Mouse (Mus musculus): ENCODE data around the gene Podxl. TPM values are rescaled to one million over a fixed set of nuclear protein-coding genes. Genes with fewer than 3 reads are reported as not detected.

Podxl gene
- polyA plus RNA-seq, 1 experiment from 2014 or later: 65.3 TPM

- Histone ChIP-seq H3K4me2 (no peak overlapping the region), H3K36me3 (peaks cover 14% of the 10 kb centered on the region), H3K9me3 (replicated peaks) (no peaks in the 10 kb centered on the region), H3K4me1 (no peaks in the 10 kb centered on the region; the same call in none of the 2 replicates), H3K27me3 (no peaks in the 10 kb centered on the region), H3K27ac (no peak overlapping the region), H3K4me3 (replicated peaks) (no peak overlapping the region), H3K9ac (no peak overlapping the region)
- ATAC-seq (replicated peaks; ENCODE audit: low FRiP score): no peak
- WGBS: 75% methylated on average over 8 of the region's 8 CpGs
Observed at GRCm38 (mm10) chr6:31519001-31519471, 44.7 kb downstream of the Podxl start.

- Histone ChIP-seq H3K4me3 (replicated peaks) (no peak overlapping the region), H3K27me3 (no peaks in the 10 kb centered on the region), H3K9ac (no peak overlapping the region), H3K4me2 (no peak overlapping the region), H3K27ac (no peak overlapping the region), H3K4me1 (no peaks in the 10 kb centered on the region; the same call in none of the 2 replicates), H3K36me3 (peaks cover 17% of the 10 kb centered on the region), H3K9me3 (replicated peaks) (no peaks in the 10 kb centered on the region)
- WGBS: 64% methylated on average over 2 of the region's 2 CpGs
- no peak for ATAC-seq (replicated peaks; ENCODE audit: low FRiP score)
Observed at GRCm38 (mm10) chr6:31518338-31518698, 45.5 kb downstream of the Podxl start.

- H3K36me3 ChIP-seq: peaks cover 20% of the 10 kb centered on the region
- no peaks in the 10 kb centered on the region for H3K9me3 ChIP-seq (replicated peaks)
- no peak overlapping the region for H3K9ac ChIP-seq
- peak overlapping the region; percentile 46; the same call in 1 of the 2 replicates for H3K27ac ChIP-seq
- H3K4me3 ChIP-seq (replicated peaks): no peak overlapping the region
- no peak overlapping the region for H3K4me2 ChIP-seq
- no peaks in the 10 kb centered on the region for H3K27me3 ChIP-seq
- WGBS: 50% methylated on average over 9 of the region's 9 CpGs
- peak; percentile 74 for ATAC-seq (replicated peaks; ENCODE audit: low FRiP score)
- no peaks in the 10 kb centered on the region; the same call in none of the 2 replicates for H3K4me1 ChIP-seq
Observed at GRCm38 (mm10) chr6:31517681-31518337, 46.0 kb downstream of the Podxl start.

GRCm38 (mm10) chr6:31513726-31514125 lies 50.1 kb downstream of the Podxl start:
- WGBS: 75% methylated on average over 6 of the region's 6 CpGs
- Histone ChIP-seq H3K36me3 (peaks cover 28% of the 10 kb centered on the region), H3K27ac (no peak overlapping the region), H3K4me2 (no peak overlapping the region), H3K27me3 (no peaks in the 10 kb centered on the region), H3K4me3 (replicated peaks) (no peak overlapping the region), H3K9ac (no peak overlapping the region), H3K9me3 (replicated peaks) (no peaks in the 10 kb centered on the region), H3K4me1 (no peaks in the 10 kb centered on the region; the same call in none of the 2 replicates)
- ATAC-seq (replicated peaks; ENCODE audit: low FRiP score): no peak

DNA sequence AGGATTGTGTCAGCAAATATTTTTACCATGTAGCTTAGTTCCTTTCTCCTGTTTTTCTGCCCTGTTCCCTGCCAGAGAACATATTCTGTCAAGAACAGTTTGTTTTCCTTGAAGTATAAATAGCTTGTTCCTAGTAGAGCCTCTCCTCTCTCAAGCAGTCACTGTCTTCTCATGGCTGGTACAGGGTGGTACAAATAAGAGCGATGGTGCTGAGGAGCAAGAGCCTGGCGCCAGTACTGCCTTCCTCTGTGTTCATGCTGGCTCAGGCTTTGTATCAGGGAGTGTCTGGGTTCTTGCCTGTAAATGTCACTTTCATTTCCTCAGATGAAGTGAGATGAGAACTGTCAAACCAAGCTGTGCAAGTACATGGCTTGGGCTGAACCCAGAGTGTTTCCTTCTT lies 61.2 kb downstream of the Podxl start:
- Histone ChIP-seq H3K4me2 (no peak overlapping the region), H3K9ac (no peak overlapping the region), H3K4me1 (0 out of 2 replicates have a peak, but pooled peaks cover 2% of the 10 kb centered on the region), H3K9me3 (replicated peaks) (no peaks in the 10 kb centered on the region), H3K36me3 (peaks cover 55% of the 10 kb centered on the region), H3K4me3 (replicated peaks) (no peak overlapping the region), H3K27ac (no peak overlapping the region), H3K27me3 (no peaks in the 10 kb centered on the region)
- 92% methylated on average over 2 of the region's 2 CpGs for WGBS
- no peak for ATAC-seq (replicated peaks; ENCODE audit: low FRiP score)

- no peak overlapping the region for H3K4me3 ChIP-seq (replicated peaks)
- H3K9me3 ChIP-seq (replicated peaks): no peaks in the 10 kb centered on the region
- ATAC-seq (replicated peaks; ENCODE audit: low FRiP score): no peak
- no peak overlapping the region for H3K9ac ChIP-seq
- H3K36me3 ChIP-seq: peaks cover 62% of the 10 kb centered on the region
- 0 out of 2 replicates have a peak, but pooled peaks cover 2% of the 10 kb centered on the region for H3K4me1 ChIP-seq
- H3K27me3 ChIP-seq: no peaks in the 10 kb centered on the region
- no peak overlapping the region for H3K4me2 ChIP-seq
- no peak overlapping the region for H3K27ac ChIP-seq
Observed at GRCm38 (mm10) chr6:31500691-31501090, 63.1 kb downstream of the Podxl start.

DNA sequence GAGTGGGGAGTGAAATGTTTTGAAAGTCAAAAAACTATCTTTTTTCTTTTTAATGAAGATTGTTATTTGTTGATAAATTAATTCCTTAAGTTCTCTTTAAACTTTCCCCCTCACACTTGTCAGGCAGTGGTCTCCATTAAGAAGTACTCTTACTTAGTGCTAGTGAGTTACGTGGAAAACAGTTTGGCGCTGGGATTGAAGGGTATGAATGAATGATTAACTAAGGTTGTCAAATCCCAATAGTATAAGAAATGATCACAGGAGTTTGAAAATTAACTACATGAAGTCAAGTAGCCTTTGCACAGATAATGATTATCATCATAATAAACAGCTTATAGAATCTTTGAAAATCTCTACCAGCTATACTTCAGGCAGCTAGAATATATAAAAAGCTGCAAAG lies 63.5 kb downstream of the Podxl start:
- Histone ChIP-seq H3K4me3 (replicated peaks) (no peak overlapping the region), H3K9ac (no peak overlapping the region), H3K27me3 (no peaks in the 10 kb centered on the region), H3K9me3 (replicated peaks) (no peaks in the 10 kb centered on the region), H3K4me1 (0 out of 2 replicates have a peak, but pooled peaks cover 2% of the 10 kb centered on the region), H3K4me2 (no peak overlapping the region), H3K27ac (no peak overlapping the region), H3K36me3 (peaks cover 65% of the 10 kb centered on the region)
- 80% methylated on average over 2 of the region's 2 CpGs for WGBS
- ATAC-seq (replicated peaks; ENCODE audit: low FRiP score): no peak

GRCm38 (mm10) chr6:31499836-31500235 lies 63.9 kb downstream of the Podxl start:
- H3K9me3 ChIP-seq (replicated peaks): no peaks in the 10 kb centered on the region
- H3K4me1 ChIP-seq: 0 out of 2 replicates have a peak, but pooled peaks cover 2% of the 10 kb centered on the region
- H3K4me2 ChIP-seq: no peak overlapping the region
- no peak for ATAC-seq (replicated peaks; ENCODE audit: low FRiP score)
- no peak overlapping the region for H3K4me3 ChIP-seq (replicated peaks)
- peaks cover 69% of the 10 kb centered on the region for H3K36me3 ChIP-seq
- H3K27me3 ChIP-seq: no peaks in the 10 kb centered on the region
- no peak overlapping the region for H3K27ac ChIP-seq
- 80% methylated on average over 10 of the region's 10 CpGs for WGBS
- H3K9ac ChIP-seq: no peak overlapping the region

DNA sequence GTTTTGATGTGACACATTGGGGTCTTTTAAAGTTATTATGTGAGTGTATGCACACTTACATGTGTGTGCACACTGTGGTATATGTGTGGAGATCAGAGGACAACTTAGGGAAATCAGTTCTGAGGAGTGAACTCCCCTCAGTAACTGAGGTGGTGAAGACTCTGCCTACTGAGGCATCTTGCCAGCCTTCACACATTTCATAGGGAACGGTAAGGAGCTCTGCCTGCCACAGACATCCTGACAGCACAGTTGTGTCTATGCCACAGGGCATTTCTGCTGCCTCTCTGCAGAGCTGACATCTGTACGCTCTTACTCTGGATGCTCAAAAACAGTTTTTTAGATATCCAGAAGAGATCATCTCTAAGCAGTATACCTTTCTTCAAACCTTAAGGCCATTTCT lies 67.6 kb downstream of the Podxl start:
- no peak overlapping the region for H3K27ac ChIP-seq
- no peak overlapping the region for H3K4me3 ChIP-seq (replicated peaks)
- no peak overlapping the region for H3K4me2 ChIP-seq
- 96% methylated on average over 2 of the region's 2 CpGs for WGBS
- no peak for ATAC-seq (replicated peaks; ENCODE audit: low FRiP score)
- H3K27me3 ChIP-seq: no peaks in the 10 kb centered on the region
- H3K4me1 ChIP-seq: 0 out of 2 replicates have a peak, but pooled peaks cover 2% of the 10 kb centered on the region
- H3K36me3 ChIP-seq: peaks cover 54% of the 10 kb centered on the region
- H3K9me3 ChIP-seq (replicated peaks): no peaks in the 10 kb centered on the region
- no peak overlapping the region for H3K9ac ChIP-seq

- no peak for ATAC-seq (replicated peaks; ENCODE audit: low FRiP score)
- Histone ChIP-seq H3K9ac (no peak overlapping the region), H3K4me2 (no peak overlapping the region), H3K9me3 (replicated peaks) (no peaks in the 10 kb centered on the region), H3K27ac (no peak overlapping the region), H3K36me3 (peaks cover 57% of the 10 kb centered on the region), H3K4me1 (no peaks in the 10 kb centered on the region), H3K27me3 (no peaks in the 10 kb centered on the region), H3K4me3 (replicated peaks) (no peak overlapping the region)
- 78% methylated on average over 2 of the region's 2 CpGs for WGBS
Observed at GRCm38 (mm10) chr6:31495122-31495731, 68.6 kb downstream of the Podxl start.

DNA sequence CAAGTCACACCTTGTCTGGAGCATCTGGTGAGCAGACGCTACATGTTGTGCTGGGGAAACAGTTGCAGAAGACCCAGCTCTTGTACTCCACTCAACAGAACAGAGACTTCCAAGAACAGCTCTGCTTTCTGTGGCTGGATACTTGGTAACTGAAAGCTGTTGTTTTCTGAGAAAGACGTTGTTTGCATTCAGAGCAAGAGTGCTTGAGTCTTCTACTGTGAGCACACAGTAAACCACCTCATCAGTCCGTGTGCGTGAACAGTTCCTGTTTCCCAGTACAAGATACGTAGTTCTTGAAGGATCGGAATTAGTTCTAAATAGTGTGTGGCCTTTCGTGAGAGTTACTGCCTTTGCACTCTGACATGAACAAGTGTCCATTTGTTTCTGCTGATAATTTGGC lies 73.8 kb downstream of the Podxl start:
- Histone ChIP-seq H3K4me2 (no peak overlapping the region), H3K9ac (no peak overlapping the region), H3K9me3 (replicated peaks) (no peaks in the 10 kb centered on the region), H3K27ac (no peak overlapping the region), H3K4me3 (replicated peaks) (no peak overlapping the region), H3K36me3 (peaks cover 55% of the 10 kb centered on the region), H3K27me3 (no peaks in the 10 kb centered on the region), H3K4me1 (no peaks in the 10 kb centered on the region)
- WGBS: 94% methylated on average over 7 of the region's 7 CpGs
- no peak for ATAC-seq (replicated peaks; ENCODE audit: low FRiP score)

DNA sequence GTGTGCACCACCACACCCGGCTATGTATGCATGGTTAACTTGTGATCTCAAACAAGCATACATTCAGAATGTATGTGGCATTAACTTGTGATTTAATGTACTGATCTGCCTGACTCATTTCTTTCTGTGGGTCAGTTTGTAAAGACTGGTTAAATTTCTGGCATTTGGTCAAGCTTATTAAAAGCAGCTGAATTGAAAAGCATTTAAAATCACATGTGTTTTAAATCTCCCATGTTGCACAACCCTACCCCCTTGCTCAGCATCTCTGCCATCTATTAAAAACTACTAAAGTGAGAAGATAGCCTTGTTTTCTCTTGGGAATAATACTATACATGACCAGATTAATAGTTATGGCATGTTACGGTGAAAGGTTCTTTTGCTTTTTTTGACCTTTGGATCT lies 77.2 kb downstream of the Podxl start:
- ATAC-seq (replicated peaks; ENCODE audit: low FRiP score): no peak
- WGBS: 93% methylated on average over 2 of the region's 2 CpGs
- H3K36me3 ChIP-seq: peaks cover 43% of the 10 kb centered on the region

More for the DNA sequence above, 77.2 kb downstream of the Podxl start:
- H3K27ac ChIP-seq: no peak overlapping the region
- H3K9me3 ChIP-seq (replicated peaks): no peaks in the 10 kb centered on the region
- no peaks in the 10 kb centered on the region for H3K27me3 ChIP-seq
- no peak overlapping the region for H3K9ac ChIP-seq
- no peaks in the 10 kb centered on the region for H3K4me1 ChIP-seq
- no peak overlapping the region for H3K4me3 ChIP-seq (replicated peaks)
- H3K4me2 ChIP-seq: no peak overlapping the region
